Mouse (Mus musculus) hindbrain, embryonic 16.5 days (tissue): ENCODE measurements around the gene Bdh2. TPM values are rescaled to one million over a fixed set of nuclear protein-coding genes. Genes with fewer than 3 reads are reported as not detected.

Source experiments
- ATAC-seq: fragments of 200-750 bp; cut with Nextera tagmentation; 2 replicates; pipeline ENCODE4 v1.8.0; 2017; ENCODE audit warnings: moderate TSS enrichment, moderate library complexity
- H3K27ac ChIP-seq: fragments of 300-500 bp; sonication (generic); 2 replicates; pipeline ENCODE4 v1.5.1; 2014; ENCODE audit warnings: low read depth, mild to moderate bottlenecking, control low read depth, low read length, moderate library complexity
- H3K27me3 ChIP-seq: fragments of 300-500 bp; sonication (generic); replicated peaks from 2 replicates; pipeline ENCODE4 v1.6.1; 2014; ENCODE audit warnings: low read length; ENCODE audit not compliant: control insufficient read depth, insufficient read depth
- H3K36me3 ChIP-seq: fragments of 300-500 bp; sonication (generic); 2 replicates; pipeline ENCODE4 v1.6.1; 2014; ENCODE audit warnings: mild to moderate bottlenecking, low read length, moderate library complexity, mixed read lengths; ENCODE audit not compliant: control insufficient read depth, insufficient read depth
- H3K4me1 ChIP-seq: fragments of 300-500 bp; sonication (generic); 2 replicates; pipeline ENCODE4 v1.6.1; 2014; ENCODE audit warnings: low read depth, low read length; ENCODE audit not compliant: control insufficient read depth, insufficient read depth
- H3K4me2 ChIP-seq: fragments of 300-500 bp; sonication (generic); 2 replicates; pipeline ENCODE4 v1.6.1; 2014; ENCODE audit warnings: mild to moderate bottlenecking, low read length, control low read depth, moderate library complexity
- H3K4me3 ChIP-seq: fragments of 300-500 bp; sonication (generic); 2 replicates; pipeline ENCODE4 v1.5.1; 2014; ENCODE audit warnings: mild to moderate bottlenecking, low read length, control low read depth, moderate library complexity
- H3K9ac ChIP-seq: fragments of 300-500 bp; sonication (generic); 2 replicates; pipeline ENCODE4 v1.6.1; 2014; ENCODE audit warnings: low read depth, mild to moderate bottlenecking, control low read depth, low read length, moderate library complexity
- H3K9me3 ChIP-seq: fragments of 300-500 bp; sonication (generic); 2 replicates; pipeline ENCODE4 v1.6.1; 2014; ENCODE audit warnings: mild to moderate bottlenecking, low read length, moderate library complexity; ENCODE audit not compliant: control insufficient read depth
- WGBS: fragments of 180-500 bp; shearing (Covaris S2); extraction: QIAGEN DNeasy Blood & Tissue Kit; methylation state at CpG from one replicate; pipeline ENCODE4 v1.1.7; 2014; 5-methylcytosine and 5-hydroxymethylcytosine counted together
- polyA plus RNA-seq: library from polyadenylated mRNA; unstranded; fragments of >200 nt; fragmentation: Nextera tagmentation; extraction: Ambion mirVana; gene quantifications from 2 replicates; pipeline ENCODE4 v1.2.1, GENCODE M21; 2015

Gene Bdh2
- polyA plus RNA-seq = 4.1 and 4.8 TPM in 2 replicates

- Histone ChIP-seq H3K9me3 (no peaks in the 10 kb centered on the region), H3K27ac (no peak within 1 kb of the TSS), H3K4me1 (peaks cover 4% of the 10 kb centered on the region; the same call in 1 of the 2 replicates), H3K27me3 (no peaks in the 10 kb centered on the region), H3K4me2 (0 out of 2 replicates have a peak within 1 kb of the TSS, but pooled peaks have one; percentile 35), H3K9ac (peak within 1 kb of the TSS; percentile 28), H3K4me3 (no peak within 1 kb of the TSS), H3K36me3 (no peaks in the 10 kb centered on the region)
- 23% methylated on average over 14 of the region's 14 CpGs for WGBS
- ATAC-seq = peak; percentile 95
These were observed at the start of gene Bdh2 for GRCm38 (mm10) chr3:135280669-135281415. Gene Bdh2 (plus strand): TSS chr3:135281221.

- Histone ChIP-seq H3K27ac (no peak overlapping the region), H3K4me3 (no peak overlapping the region), H3K9ac (no peak overlapping the region), H3K36me3 (no peaks in the 10 kb centered on the region), H3K4me2 (no peak overlapping the region), H3K9me3 (no peaks in the 10 kb centered on the region), H3K27me3 (no peaks in the 10 kb centered on the region), H3K4me1 (no peaks in the 10 kb centered on the region)
- no peak for ATAC-seq
- whole genome bisulfite sequencing = 80% methylated on average over 3 of the region's 3 CpGs
These were observed 49.0 kb upstream of the Bdh2 start for GRCm38 (mm10) chr3:135232058-135232457.

- Histone ChIP-seq H3K9me3 (no peaks in the 10 kb centered on the region), H3K4me1 (no peaks in the 10 kb centered on the region), H3K27ac (no peak overlapping the region), H3K27me3 (no peaks in the 10 kb centered on the region), H3K4me2 (no peak overlapping the region), H3K4me3 (no peak overlapping the region), H3K9ac (no peak overlapping the region), H3K36me3 (no peaks in the 10 kb centered on the region)
- no peak for ATAC-seq
- WGBS = 91% methylated on average over 3 of the region's 3 CpGs
These were observed 48.6 kb upstream of the Bdh2 start for GRCm38 (mm10) chr3:135232462-135232861.

- Histone ChIP-seq H3K27ac (no peak overlapping the region), H3K27me3 (no peaks in the 10 kb centered on the region), H3K9ac (no peak overlapping the region), H3K4me1 (no peaks in the 10 kb centered on the region), H3K4me3 (no peak overlapping the region), H3K4me2 (no peak overlapping the region), H3K9me3 (no peaks in the 10 kb centered on the region), H3K36me3 (peaks cover 3% of the 10 kb centered on the region; the same call in 1 of the 2 replicates)
- ATAC-seq = no peak
These were observed 35.3 kb upstream of the Bdh2 start for GRCm38 (mm10) chr3:135245733-135246132.

GRCm38 (mm10) chr3:135246828-135247227, 34.2 kb upstream of the Bdh2 start:
- H3K4me1 ChIP-seq = no peaks in the 10 kb centered on the region
- H3K27ac ChIP-seq = no peak overlapping the region
- H3K27me3 ChIP-seq = no peaks in the 10 kb centered on the region
- H3K9me3 ChIP-seq = no peaks in the 10 kb centered on the region
- H3K9ac ChIP-seq = no peak overlapping the region
- H3K4me3 ChIP-seq = no peak overlapping the region
- no peak overlapping the region for H3K4me2 ChIP-seq
- peaks cover 3% of the 10 kb centered on the region; the same call in 1 of the 2 replicates for H3K36me3 ChIP-seq
- no peak for ATAC-seq
- 98% methylated on average over 6 of the region's 6 CpGs for WGBS

- H3K9me3 ChIP-seq = no peaks in the 10 kb centered on the region
- no peak overlapping the region for H3K9ac ChIP-seq
- H3K4me3 ChIP-seq = no peak overlapping the region
- H3K4me2 ChIP-seq = no peak overlapping the region
- peaks cover 3% of the 10 kb centered on the region; the same call in 1 of the 2 replicates for H3K36me3 ChIP-seq
- no peaks in the 10 kb centered on the region for H3K27me3 ChIP-seq
- no peak for ATAC-seq
- H3K27ac ChIP-seq = no peak overlapping the region
- WGBS = 86% methylated on average over 6 of the region's 6 CpGs
- no peaks in the 10 kb centered on the region for H3K4me1 ChIP-seq
These were observed 31.9 kb upstream of the Bdh2 start for GRCm38 (mm10) chr3:135249104-135249503.

GRCm38 (mm10) chr3:135251825-135252224, 29.2 kb upstream of the Bdh2 start:
- Histone ChIP-seq H3K4me2 (no peak overlapping the region), H3K9ac (no peak overlapping the region), H3K36me3 (peaks cover 1% of the 10 kb centered on the region; the same call in 1 of the 2 replicates), H3K27me3 (no peaks in the 10 kb centered on the region), H3K27ac (no peak overlapping the region), H3K9me3 (no peaks in the 10 kb centered on the region), H3K4me1 (no peaks in the 10 kb centered on the region), H3K4me3 (no peak overlapping the region)
- no peak for ATAC-seq
- 93% methylated on average over 6 of the region's 6 CpGs for WGBS

- Histone ChIP-seq H3K4me3 (no peak overlapping the region), H3K4me2 (no peak overlapping the region), H3K27ac (no peak overlapping the region), H3K9me3 (no peaks in the 10 kb centered on the region), H3K4me1 (no peaks in the 10 kb centered on the region), H3K36me3 (no peaks in the 10 kb centered on the region), H3K9ac (no peak overlapping the region), H3K27me3 (no peaks in the 10 kb centered on the region)
- no peak for ATAC-seq
These were observed 26.2 kb upstream of the Bdh2 start for GRCm38 (mm10) chr3:135254784-135255183.

GRCm38 (mm10) chr3:135258919-135259318, 22.1 kb upstream of the Bdh2 start:
- 85% methylated on average over 10 of the region's 10 CpGs for WGBS
- Histone ChIP-seq H3K36me3 (no peaks in the 10 kb centered on the region), H3K9me3 (no peaks in the 10 kb centered on the region), H3K4me3 (no peak overlapping the region), H3K4me2 (no peak overlapping the region), H3K4me1 (no peaks in the 10 kb centered on the region), H3K27me3 (no peaks in the 10 kb centered on the region), H3K27ac (no peak overlapping the region), H3K9ac (no peak overlapping the region)
- no peak for ATAC-seq
